Mouse (Mus musculus): ENCODE data around the gene Scn5a.

Gene Scn5a

DNA sequence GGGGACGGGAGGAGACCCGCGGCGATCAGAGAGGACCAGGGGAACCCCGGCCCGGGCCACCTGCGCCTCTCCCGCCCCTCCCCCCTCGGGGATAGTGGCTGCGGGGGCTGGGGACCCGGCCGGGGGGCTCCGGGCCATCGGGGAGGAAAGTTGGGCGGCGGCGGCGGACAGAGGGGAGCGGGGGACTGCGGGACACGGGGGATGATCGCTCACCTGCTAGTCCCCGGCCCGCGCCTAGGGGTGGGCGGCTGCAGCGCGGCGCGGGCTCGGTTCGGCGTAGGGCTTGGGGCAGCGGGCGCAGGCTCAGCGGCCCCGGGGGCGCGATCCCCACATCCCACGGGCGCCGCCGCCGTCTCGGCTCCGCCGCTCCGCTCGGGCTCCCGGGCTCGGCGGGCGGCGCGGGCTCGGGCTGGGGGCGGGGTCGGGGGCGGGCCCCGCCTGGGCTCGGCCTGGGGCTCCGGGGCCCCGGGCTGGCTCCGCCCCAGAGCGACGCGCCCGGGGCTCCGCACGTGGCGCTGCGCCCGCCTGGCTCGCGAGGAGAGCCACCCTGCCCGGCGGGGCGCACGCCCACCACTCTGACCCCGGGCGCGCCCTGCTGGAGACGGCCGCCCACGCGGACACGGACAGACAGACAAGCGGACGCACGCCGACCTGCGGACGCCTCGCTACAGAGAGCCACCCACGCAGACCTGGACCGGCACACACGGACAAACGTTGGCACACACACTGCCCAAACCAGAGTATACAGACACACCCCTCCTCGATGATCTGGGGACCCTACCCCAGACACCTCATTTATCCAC lies at the start of gene Scn5a:
Scn5a (minus strand) TSS at position 381 of the 803 bp plus-strand sequence.
- no peak for DNase-seq (ENCODE audit: low spot score in 2 of 2)

DNA sequence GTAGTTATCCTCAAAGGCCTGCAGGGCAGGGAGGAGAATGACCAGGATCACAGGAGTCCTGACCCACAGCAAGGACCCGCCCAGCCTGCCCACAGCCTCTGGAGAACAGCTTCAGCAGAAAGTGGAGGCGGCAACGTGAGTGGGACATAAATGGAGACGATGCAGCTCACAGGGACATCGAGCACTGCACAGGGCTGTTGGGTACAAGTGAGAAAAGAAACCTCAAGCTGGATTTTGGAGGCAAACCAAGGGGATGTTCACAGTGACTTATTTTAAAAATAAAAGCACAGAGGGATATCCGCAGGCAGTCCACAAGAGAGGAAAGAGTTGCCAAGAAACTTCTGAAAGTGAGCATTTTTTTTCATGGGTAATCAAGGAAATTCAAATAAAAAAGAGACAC lies 48.4 kb upstream of the Scn5a start:
- no peak for DNase-seq (ENCODE audit: low spot score in 2 of 2)

DNA sequence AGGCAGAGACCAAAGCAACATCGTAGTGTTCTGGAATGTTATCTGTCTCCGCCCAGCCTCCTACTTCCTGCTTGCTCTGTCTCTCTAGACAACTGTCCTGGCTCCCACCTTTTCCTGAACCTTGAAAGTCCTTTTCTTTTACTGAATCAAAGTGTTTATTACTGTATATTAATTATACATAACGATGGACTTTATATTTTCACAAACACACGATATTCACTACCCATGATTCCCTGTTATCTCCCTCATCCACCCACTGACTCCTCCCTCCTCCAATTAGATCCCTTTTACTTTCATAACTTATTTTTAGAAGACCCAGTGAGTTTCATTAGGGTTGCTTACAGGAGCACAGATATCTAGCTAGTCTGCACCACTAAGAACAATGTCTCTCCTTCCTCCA lies 45.3 kb upstream of the Scn5a start:
- DNase-seq (ENCODE audit: low spot score in 2 of 2) = no peak

DNA sequence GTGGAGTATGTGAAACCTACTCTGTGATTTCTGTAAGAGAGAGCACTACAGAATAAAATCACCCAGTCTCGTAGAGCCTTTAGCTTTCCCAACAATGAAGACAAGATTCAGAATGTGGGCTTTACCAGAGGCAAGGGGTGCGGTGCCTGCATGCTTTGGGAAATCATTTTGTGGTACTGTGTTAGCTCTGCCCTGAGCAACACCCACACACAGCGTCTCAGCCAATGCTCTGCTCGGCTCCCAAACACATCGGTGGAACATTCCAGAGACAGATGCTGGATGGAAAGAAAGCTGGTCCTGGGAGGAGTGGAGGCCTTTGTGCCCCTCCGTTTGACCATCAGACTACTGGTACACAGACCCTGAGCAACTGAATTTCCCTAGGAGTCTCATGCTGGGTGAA lies 36.0 kb upstream of the Scn5a start:
- no peak for DNase-seq (ENCODE audit: low spot score in 2 of 2)

DNA sequence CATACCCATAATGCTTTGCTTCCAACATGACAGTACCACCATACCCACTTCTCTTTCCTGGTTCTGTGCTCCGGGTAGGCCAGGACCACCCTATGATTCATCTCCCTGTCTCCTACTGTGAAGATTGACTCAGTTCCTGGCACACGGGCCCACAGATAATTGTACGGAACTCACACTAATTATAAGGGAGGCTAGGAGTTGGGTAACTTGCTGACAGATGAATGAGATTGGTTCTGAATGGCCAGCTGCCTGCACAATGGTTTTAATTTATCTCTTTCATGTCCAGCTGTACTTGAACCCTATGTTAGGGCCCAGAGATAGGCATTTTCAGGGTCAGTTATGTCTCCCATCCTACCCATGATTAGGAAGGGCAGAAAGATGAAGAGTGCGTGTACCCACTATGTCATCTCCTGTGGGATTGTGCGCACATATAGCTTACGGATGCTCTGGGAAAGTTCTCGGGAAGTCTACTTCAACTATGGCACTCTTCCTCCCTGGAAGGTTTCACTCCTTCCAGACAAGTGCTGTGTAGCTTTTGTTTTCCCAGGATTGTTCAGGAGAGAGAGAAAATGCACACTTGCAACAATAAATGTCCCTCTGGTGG lies 31.8 kb upstream of the Scn5a start:
- no peak for DNase-seq (ENCODE audit: low spot score in 2 of 2)

DNA sequence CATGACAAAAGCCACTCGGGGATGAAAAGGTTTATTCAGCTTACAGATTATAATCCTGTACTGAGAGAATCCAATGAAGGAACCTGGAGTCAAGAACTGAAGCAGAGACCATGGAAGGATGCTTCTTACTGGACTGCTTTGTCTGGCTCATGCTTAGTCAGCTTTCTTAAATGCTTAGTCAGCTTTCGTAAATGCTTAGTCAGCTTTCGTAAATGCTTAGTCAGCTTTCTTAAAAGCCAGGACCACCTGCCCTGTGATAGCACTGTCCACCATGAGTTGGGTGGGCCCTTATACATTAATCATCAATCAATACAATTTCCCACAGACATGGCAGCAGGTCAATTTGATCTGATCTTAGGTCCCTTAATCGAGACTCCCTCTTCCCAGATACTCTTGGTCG lies 28.1 kb upstream of the Scn5a start:
- no peak for DNase-seq (ENCODE audit: low spot score in 2 of 2)

DNA sequence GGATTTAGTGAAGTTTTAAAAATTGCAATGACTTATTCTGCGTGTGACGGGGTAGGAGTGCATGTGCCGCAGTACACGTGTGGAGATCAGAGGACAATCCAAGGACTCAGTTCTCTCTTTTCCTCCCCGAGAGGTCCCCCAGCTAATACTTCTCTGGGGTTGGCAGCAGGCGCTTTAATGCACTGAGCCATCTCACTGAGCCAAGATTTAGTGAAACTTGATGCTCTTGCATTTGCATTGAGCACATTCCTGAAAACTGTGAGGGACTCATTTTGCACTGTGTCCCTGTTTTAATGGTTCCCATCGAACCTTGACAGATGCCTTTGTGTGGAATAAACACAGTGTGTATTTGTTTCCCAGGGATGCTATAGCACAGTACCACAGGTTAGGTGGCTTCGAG lies 25.8 kb upstream of the Scn5a start:
- no peak for DNase-seq (ENCODE audit: low spot score in 2 of 2)

DNA sequence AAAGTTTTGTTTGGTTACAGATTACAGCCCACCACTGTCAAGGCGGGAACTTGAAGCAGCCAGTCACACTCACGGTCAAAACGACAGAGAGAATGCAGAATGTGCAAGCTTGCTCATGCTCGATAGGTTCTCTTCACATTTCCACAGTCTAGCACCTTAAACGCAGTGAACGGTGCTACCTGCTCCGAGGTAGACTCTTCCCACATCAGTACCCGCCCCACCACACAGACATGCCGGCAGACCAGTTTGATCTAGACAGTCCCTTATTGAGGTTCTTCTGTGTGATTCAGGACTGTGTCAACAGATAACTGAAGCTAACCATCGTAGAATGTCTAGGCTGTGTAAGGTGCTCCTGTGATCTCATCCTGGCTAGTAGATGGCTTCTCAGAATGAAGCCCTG lies 19.7 kb upstream of the Scn5a start:
- no peak for DNase-seq (ENCODE audit: low spot score in 2 of 2)

DNA sequence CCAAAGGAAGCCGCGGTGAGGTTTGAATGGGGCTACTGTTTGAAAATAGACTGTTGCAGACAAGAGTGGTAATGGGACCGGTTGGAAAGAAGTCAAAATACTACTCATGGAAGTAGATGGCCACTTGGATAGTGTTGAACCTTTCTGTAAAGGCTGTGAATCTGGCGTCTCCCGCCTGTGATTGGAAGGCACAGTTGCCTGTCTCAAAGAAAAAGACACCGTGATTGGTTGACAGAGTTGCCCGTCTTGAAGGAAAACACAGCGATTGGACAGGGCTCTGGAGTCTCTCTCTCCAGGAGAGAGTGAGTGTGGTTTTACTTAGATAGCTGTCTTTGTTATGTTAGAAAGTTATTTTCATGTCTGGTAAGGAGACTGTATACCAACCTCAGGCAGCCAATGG lies 18.5 kb upstream of the Scn5a start:
- no peak for DNase-seq (ENCODE audit: low spot score in 2 of 2)

DNA sequence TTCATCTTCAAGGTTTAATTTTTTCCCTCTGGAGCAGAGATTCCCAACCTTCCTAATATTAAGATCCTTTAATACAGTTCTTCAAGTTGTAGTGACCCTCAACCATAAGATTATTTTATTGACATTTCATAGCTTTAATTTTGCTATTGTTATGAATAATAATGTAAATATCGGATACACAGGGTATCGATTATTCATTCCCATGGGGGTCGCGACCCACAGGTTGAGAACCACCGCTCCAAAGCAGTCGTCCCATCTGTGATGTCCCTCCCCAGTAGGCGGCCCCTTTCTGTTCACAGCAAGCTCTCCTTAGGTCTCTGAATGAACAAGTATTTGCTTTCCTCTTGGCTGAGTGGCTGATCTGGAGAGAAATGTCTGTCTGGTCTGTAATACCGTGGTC lies 10.8 kb upstream of the Scn5a start:
- DNase-seq (ENCODE audit: low spot score in 2 of 2) = no peak

DNA sequence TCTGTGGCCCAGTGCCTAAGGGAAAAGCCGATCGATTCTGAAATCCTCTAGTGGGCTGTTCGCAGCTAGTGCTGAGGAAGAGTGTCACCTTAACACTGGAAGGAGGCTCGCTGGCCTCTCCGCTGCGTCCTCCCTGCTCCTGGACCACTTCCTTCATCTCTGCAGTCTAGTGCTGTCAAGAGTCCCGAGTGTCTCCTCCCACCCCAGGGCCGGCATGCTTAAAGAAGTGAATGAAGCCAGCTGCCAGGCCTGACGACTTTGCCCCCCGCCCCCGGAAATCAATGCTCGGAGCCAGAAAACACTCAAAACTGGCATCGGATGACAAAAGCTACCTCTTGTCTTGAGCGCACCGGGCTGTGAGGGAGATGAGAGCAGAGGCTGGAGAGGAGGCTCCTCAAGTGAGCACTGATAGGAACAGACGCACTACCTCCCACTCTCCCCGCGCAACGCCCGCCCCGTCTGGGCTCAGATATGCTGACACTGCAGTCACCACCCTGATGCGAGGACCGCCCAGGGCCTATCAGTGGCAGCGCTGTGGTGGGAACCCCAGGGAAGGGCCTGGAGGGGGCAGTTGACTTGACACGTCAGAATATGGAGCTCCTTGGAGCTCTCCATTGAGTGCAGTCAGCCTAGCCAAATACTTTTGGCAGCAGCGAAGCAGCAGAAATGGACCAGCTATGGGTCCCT lies 10.1 kb upstream of the Scn5a start:
- DNase-seq (ENCODE audit: low spot score in 2 of 2) = no peak

DNA sequence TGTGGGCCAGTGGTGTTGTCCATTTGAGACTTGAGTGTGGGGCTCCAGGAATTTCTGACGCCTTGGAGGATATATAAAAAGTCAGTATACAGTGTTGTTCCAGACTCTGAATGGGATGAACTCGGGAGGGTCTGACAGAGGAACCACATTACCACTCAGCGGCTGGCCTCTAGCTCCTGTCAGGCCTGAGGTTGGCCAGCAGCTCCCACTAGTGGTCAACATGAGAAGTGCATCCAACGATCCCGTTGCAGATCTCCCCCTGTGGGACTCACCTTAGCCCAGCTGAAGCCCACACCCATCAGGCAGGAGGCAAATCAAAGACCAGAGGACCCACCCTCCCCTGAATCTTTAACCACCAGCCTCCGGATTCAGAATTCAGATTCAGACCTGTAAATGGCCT lies 1.9 kb upstream of the Scn5a start:
- peak; percentile 19 to 24 for DNase-seq (ENCODE audit: low spot score in 2 of 2)

DNA sequence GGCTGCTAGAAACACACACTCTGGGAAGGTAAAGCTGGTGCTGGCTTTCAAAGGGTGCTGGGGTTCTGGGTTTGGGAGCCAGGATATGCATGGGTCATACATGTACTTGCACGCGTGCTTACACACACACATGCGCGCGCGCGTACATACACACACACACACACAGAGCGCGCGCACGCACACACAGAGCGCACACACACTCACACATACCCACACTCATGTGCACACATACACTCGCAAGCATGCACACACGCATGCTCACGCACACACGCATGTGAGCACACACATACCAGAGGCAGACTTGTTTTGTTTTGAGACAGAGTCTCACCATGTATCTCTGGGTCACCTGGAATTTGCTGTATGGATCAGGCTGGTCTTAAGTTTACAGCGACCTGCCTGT lies 1.4 kb upstream of the Scn5a start:
- DNase-seq (ENCODE audit: low spot score in 2 of 2) = no peak

DNA sequence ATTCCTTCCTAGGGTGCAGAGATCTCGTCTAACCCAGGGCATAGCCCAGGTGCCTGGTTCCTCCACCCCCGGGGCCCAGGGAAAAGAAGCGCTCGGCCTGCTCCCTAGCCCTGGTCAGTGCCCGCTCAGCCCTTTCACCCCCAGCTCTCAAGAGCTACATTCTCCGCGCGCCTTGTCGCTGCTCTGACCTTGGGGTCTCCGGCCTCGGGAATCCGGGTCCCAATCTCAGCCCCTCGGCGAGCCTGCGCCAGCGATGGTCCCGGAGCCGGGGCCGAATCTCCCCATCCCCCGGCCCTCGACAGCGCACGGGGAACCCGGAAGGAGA lies 543 bp downstream of the Scn5a start:
- DNase-seq (ENCODE audit: low spot score in 2 of 2) = no peak

DNA sequence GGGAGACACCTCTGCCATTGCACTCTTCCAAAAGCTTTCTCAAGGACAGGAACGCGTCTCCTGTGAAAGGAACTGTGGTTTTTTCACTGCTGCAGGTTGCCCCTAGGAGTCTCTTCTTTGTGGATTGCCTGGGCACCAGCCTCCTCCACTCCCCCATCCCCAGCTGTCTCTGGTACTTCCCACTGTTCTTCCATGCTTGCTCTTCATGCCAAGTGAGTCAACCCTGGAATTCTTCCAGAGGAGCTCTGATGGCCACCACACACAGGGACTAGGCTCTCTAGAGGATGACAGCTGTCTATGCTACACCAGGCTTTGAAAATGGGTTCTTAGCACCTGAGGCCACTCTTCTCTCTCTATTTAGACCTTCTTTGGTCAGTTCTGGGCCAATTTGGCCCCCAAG lies 1.8 kb downstream of the Scn5a start:
- DNase-seq (ENCODE audit: low spot score in 2 of 2) = no peak

DNA sequence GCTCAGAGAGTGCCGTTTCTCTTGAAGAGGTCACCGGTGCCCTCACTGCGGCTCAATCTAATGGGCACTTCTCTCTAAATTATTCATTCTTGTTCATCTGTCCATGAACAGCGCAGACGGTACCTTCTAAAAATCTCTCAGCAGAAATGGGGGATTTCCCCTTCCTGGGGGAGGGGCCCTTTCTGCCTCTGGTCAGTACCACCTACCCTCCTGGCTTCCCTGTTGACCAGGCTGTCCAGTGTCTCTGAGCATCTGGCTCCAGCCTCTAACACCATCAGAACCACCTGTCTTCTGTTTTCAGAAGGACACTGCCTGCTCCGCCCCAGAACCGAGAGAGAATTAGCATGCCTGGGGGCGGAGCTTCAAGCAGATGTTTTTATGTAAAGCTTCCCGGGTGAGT lies 3.1 kb downstream of the Scn5a start:
- DNase-seq (ENCODE audit: low spot score in 2 of 2) = no peak

DNA sequence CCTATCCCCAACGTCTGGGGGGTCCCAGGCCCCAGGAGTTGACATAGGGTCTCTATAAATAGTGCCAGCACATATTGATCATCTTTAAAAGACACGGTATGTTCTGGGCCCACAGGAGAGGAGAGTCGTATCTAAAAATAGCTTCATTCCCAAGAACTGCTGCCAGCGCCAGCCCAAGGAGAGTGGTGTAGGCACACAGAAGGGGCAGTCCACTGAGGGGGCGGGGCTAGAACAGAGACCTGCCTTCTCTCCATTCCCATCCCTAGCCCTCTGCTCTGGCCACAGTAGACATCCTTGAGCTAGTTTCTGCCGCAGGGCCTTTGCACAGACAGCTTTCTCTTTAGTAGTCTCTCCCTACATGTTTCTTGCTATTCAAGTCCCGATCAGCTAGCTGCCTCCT lies 4.5 kb downstream of the Scn5a start:
- DNase-seq (ENCODE audit: low spot score in 2 of 2) = no peak

DNA sequence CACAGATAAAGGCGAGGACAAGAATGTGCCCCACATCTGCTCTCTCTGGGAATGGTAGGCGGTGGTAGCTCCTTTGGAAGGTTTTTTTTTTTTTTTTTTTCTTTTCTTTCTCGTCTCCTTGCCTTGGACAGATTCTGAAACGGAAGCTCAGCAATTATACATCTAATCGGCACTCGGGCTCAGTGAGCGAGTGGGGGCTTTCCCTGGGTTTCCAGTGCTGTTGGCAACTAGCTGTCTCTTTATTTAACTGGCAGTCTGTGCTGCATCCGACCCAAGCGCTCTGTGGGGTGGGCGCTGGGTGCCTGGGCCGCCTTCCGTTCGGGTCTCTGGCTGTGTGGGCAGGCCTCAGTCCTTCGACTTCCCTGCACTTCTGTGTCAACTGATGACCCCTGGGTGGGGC lies 5.8 kb downstream of the Scn5a start:
- no peak for DNase-seq (ENCODE audit: low spot score in 2 of 2)

DNA sequence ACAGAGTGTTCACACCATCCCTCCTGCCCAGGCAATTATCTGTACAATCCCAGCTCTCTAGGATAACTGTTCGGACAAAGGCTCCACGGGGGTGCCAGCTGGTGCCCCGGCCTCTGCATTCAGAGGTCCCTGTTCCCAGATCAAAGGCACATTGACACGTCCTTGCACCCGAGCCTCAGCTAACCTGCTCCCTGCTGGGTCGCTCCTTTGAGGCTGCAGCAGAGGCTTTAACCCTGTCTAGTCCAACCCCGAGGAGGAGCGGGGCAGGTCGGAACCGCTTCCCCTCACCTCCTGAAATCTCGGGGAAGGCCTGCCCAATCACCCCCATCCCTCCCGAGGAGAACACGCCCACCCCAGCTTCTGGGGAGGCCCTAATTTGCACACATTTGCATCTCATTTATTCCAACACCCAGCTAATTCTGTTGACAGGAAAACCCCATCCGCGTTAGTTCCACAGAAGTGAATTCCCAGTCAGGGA lies 7.4 kb downstream of the Scn5a start:
- DNase-seq (ENCODE audit: low spot score in 2 of 2) = no peak

DNA sequence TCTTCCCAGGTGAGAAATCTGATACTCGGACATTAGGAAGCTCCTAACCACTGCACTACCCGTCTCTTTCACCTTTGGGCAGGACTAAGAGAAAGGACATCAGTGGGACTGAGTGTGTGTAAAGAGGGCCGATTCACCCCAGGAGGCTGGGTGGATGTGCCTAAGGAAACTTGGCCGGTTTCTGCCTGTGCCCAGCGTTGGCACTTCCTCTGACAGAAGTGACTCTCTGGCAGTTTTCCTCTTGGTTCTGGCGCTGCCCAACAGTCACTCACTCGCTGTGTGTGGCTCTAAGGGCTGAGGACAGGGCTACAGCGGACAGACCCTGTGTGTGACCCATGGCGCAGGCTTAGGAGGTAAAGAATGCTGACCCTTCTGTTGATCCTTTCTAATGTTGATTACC lies 8.2 kb downstream of the Scn5a start:
- DNase-seq (ENCODE audit: low spot score in 2 of 2) = no peak

DNA sequence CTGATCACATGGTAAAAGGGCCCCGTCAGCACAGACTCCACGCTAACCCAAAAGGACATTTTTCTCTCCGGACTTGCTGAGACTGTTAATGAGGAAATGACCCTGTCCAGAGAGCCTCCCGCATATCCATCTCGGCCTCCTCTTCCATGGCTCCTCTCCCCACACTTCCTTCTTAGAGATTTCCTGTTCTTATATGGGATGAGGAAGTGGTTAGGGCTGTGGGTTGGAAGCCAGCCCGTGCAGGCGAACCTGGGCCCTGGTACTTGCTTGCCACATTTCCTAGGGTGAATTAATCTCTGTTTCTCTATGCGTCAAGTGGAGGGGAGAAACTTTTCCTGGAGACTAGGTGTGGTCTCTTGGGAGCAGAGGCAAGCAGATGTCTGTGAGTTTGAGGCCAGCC lies 10.1 kb downstream of the Scn5a start:
- no peak for DNase-seq (ENCODE audit: low spot score in 2 of 2)

DNA sequence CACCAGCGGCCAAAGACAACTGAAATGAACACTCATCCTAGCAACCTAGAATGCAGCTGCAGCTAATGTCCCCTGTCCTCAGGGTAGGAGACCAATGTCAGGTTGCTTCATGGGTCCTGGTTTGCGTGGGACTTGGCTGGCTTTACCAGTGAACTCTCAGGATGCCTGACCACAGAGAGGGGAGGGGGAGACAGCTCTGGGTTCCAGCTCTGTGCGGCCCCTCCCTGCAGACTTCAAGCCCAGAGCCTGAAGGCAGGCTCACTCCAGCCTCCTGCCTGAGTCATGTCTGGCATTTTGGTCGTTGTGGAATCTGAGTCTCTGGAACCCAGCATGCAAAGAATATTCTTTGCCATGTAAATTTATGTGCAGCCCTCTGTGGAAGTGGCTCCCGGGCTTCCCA lies 11.0 kb downstream of the Scn5a start:
- no peak for DNase-seq (ENCODE audit: low spot score in 2 of 2)

DNA sequence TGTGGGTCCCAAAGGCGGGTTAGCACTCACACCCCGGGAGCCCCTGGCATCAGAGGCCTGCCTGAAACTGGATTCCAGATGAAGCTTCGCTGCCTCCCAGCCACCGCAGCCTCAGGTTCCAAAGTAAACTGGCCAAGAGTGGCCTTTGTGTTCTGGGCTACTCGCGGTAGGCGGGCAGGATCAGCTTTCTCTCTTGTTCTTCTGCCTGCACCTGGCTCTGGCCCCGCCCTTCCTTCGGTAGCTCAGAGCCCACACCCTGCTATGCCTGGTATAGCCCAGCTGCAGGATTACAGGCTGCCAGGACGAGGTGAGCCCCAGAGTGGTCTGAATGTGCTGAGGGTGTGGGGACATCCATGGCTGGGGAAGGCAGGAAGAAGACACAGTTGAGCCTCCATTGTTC lies 12.6 kb downstream of the Scn5a start:
- DNase-seq (ENCODE audit: low spot score in 2 of 2) = no peak
